Mouse (Mus musculus): Measurements from ENCODE around the gene Hoxb5. TPM values are rescaled to one million over a fixed set of nuclear protein-coding genes. Genes with fewer than 3 reads are reported as not detected.
A peak's percentile ranks its signal among the peaks of the same experiment; 100 is the strongest.

The Hoxb5 gene
- total RNA-seq, 1 experiment from 2014 or later, result not detected

GRCm38 (mm10) chr11:96314671-96315343 lies 11.7 kb downstream of the Hoxb5 start:
- 0 out of 2 replicates have a peak, but pooled peaks have one; percentile 22 for ATAC-seq (replicated peaks; ENCODE audit: low read depth, poor library complexity, severe bottlenecking)

- no peak for ATAC-seq (replicated peaks; ENCODE audit: low read depth, poor library complexity, severe bottlenecking)
These were observed 12.2 kb downstream of the Hoxb5 start for GRCm38 (mm10) chr11:96315344-96315681.

- no peak for ATAC-seq (replicated peaks; ENCODE audit: low read depth, poor library complexity, severe bottlenecking)
These were observed 13.8 kb downstream of the Hoxb5 start for GRCm38 (mm10) chr11:96316696-96317607.

GRCm38 (mm10) chr11:96317608-96318367 lies 14.7 kb downstream of the Hoxb5 start, which contains the start of gene Hoxb4:
Hoxb4 (plus strand) TSS chr11:96318267.
- no peak for ATAC-seq (replicated peaks; ENCODE audit: low read depth, poor library complexity, severe bottlenecking)

- peak; percentile 69 for ATAC-seq (replicated peaks; ENCODE audit: low read depth, poor library complexity, severe bottlenecking)
These were observed 15.4 kb downstream of the Hoxb5 start for GRCm38 (mm10) chr11:96318368-96319070.

GRCm38 (mm10) chr11:96319071-96319902 lies 16.2 kb downstream of the Hoxb5 start:
- no peak for ATAC-seq (replicated peaks; ENCODE audit: low read depth, poor library complexity, severe bottlenecking)

GRCm38 (mm10) chr11:96319910-96320309 lies 16.8 kb downstream of the Hoxb5 start:
- ATAC-seq (replicated peaks; ENCODE audit: low read depth, poor library complexity, severe bottlenecking), result peak; percentile 26

- ATAC-seq (replicated peaks; ENCODE audit: low read depth, poor library complexity, severe bottlenecking), result no peak
These were observed 17.6 kb downstream of the Hoxb5 start for GRCm38 (mm10) chr11:96320688-96321087.

- ATAC-seq (replicated peaks; ENCODE audit: low read depth, poor library complexity, severe bottlenecking), result no peak
These were observed 18.7 kb downstream of the Hoxb5 start for GRCm38 (mm10) chr11:96321846-96322245.

GRCm38 (mm10) chr11:96322738-96323137 lies 19.6 kb downstream of the Hoxb5 start:
- no peak for ATAC-seq (replicated peaks; ENCODE audit: low read depth, poor library complexity, severe bottlenecking)

- ATAC-seq (replicated peaks; ENCODE audit: low read depth, poor library complexity, severe bottlenecking), result no peak
These were observed 20.0 kb downstream of the Hoxb5 start, which contains the start of gene Hoxb3 for GRCm38 (mm10) chr11:96323154-96323553. Hoxb3 (plus strand) TSS chr11:96323326.

- ATAC-seq (replicated peaks; ENCODE audit: low read depth, poor library complexity, severe bottlenecking), result no peak
These were observed 21.0 kb downstream of the Hoxb5 start for GRCm38 (mm10) chr11:96324125-96324524.

- ATAC-seq (replicated peaks; ENCODE audit: low read depth, poor library complexity, severe bottlenecking), result no peak
These were observed 21.8 kb downstream of the Hoxb5 start for GRCm38 (mm10) chr11:96324965-96325364.

GRCm38 (mm10) chr11:96325747-96326212 lies 22.6 kb downstream of the Hoxb5 start:
- ATAC-seq (replicated peaks; ENCODE audit: low read depth, poor library complexity, severe bottlenecking), result no peak

GRCm38 (mm10) chr11:96326705-96327104 lies 23.6 kb downstream of the Hoxb5 start:
- ATAC-seq (replicated peaks; ENCODE audit: low read depth, poor library complexity, severe bottlenecking), result no peak

GRCm38 (mm10) chr11:96327122-96327521 lies 24.0 kb downstream of the Hoxb5 start:
- no peak for ATAC-seq (replicated peaks; ENCODE audit: low read depth, poor library complexity, severe bottlenecking)

- no peak for ATAC-seq (replicated peaks; ENCODE audit: low read depth, poor library complexity, severe bottlenecking)
These were observed 24.6 kb downstream of the Hoxb5 start for GRCm38 (mm10) chr11:96327750-96328149.

GRCm38 (mm10) chr11:96328605-96329004 lies 25.5 kb downstream of the Hoxb5 start:
- no peak for ATAC-seq (replicated peaks; ENCODE audit: low read depth, poor library complexity, severe bottlenecking)

GRCm38 (mm10) chr11:96332105-96332504 lies 29.0 kb downstream of the Hoxb5 start:
- ATAC-seq (replicated peaks; ENCODE audit: low read depth, poor library complexity, severe bottlenecking), result no peak

Data from common myeloid progenitor, adult 5-6 weeks (primary cell).